Mouse (Mus musculus): ENCODE data around the gene Unk.

DNA sequence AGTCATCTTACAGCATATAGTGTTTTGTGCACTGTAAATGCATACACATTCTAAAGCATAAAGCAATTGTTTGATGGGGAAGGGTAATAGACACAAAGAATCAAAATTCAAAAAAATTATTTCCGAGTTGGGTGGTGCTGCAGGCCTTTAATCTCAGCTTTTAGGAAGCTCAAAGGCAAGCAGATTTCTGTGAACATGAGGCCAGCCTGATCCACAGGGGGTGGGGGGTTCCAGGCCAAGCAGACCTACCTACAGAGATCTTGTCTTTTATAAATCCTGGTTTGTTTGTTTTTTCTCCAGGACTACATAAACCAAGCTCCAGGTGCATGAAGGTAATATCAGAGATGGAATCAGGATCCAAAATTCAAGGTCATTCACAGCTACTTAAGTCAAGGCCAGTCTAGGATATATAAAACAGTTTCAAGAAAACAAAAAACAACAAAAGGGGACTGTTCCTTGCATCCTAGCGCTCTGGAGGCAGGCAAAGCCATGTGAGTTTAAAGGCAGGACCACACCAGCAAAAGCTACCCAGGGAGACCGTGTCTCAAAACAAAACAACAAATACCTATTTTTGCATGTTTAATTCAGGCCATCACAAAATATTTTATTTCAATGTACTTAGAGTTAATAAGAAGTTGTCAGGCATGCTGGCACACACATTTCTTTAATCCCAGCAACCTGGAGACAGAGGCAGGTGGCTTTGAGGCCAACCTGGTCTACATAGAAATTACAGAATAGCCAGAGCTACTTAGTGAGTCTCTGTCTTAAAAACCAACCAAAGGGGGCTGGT lies 4.9 kb upstream of the Unk start:
- no peak for TF ChIP-seq CTCF (IDR thresholded peaks at IDR 0.05; ENCODE audit: low read depth)
- no peak for TF ChIP-seq EP300 (optimal IDR thresholded peaks at IDR 0.05)

Measured in stomach, postnatal 0 days (tissue).